Mouse (Mus musculus) lung, adult 18-20 months (tissue): ENCODE results near the gene Tas2r120.
"Not testable (repeated sequence)": the region's sequence is repeated elsewhere in the genome, so short reads cannot be mapped to it uniquely, and the experiment has no call there.

Experiments
- DNase-seq, 2 experiments: peaks; one replicate each; pipeline ENCODE4 v3.0.0; 2022; ENCODE audit warnings: mixed read lengths in 2 of 2

Tas2r120 gene

DNA sequence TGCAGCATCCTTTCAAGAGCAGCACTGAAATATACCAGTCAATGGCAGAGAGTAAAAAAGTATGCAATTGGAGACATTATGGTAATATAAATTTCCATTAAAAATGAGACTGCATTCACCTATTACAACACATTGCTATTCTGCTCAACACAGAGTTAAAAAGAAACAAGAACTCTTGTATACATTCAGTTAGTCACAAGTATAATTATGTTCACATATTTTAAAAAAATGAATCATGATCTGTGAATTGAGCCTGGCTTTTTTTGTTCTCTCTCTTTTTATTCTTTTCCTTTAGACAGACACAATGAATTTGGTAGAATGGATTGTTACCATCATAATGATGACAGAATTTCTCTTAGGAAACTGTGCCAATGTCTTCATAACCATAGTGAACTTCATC, at the start of gene Tas2r120:
TSS of gene Tas2r120 (plus strand) at position 301 of the 400 bp plus-strand sequence.
- no peak for DNase-seq

DNA sequence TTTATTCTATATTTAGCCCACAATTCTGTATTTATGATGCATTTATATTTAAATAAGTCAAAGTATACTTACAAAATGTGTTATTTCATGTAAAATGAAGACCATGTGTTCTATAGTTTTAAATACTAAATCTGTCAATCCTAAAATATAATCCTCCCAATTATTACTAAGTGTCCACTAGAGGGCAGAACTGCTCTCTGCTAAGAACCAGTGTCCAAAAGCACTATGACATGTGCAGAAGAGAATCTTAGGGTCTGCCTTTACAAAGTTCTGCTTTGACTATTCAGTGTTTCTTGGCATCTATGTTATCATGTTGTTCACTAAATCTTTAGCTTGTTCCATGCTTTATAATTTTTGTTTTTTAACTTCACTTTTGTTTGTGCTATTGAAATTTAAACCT, 7.4 kb upstream of the Tas2r120 start:
- no peak for DNase-seq

DNA sequence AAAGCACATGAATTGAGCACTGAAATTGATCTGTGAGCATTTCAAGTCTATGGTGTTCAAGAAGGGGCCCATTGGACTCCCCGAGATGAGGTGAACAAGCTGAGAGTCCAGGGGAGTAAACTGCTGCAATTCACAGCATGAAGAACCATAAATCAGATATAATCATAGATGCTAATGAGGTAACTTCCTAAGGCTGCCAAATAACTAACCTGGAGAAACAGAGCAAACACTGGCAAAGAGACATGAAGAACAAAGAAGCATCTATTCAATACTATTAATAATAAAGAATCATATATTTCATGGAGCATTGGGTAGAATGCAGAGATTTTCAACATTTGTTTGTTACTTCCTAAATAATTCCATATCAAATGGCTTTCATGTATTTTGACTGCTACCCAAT, 5.3 kb upstream of the Tas2r120 start, which contains the start of gene A630073D07Rik:
TSS of gene A630073D07Rik (minus strand) at position 101 of the 400 bp plus-strand sequence.
- no peak for DNase-seq

DNA sequence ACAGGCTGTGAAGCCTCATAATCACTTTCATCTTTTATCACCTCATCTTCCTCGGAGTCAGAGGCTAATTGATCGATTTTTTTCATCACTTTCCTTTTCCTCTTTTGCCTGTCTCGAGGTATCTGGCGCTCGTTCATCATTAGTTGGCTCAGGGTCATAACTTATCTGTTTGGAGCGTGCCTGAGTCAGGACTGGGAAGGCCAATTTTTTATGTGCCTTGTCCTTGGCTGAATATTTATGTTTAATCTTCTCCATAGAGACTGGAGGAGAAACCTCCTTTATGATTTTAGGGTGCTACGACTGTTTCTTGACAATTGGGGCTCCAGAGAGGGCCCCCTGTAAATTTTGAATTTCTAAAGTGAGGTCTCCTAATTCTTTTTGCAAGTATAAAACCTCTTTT, 34.8 kb downstream of the Tas2r120 start:
- not testable (repeated sequence) for DNase-seq

DNA sequence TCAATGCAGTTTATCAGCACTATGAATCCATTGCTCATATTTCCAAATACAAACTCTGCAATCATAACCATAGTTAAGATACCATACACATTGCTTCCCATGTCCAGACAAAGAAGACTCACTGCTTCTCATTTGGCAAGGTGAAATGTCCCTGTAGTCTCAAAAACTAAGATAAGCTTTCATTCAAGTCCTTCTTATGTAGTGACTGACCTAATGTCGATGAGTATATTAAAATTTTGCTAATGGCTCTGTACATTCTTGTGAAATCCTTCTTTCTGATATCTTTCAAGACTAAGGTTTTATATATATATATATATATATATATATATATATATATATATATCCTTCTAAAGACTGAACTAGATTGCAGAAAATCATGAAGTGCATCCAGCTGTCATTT, 44.2 kb downstream of the Tas2r120 start, which contains the start of gene Tas2r121:
TSS of gene Tas2r121 (minus strand) at position 101 of the 400 bp plus-strand sequence.
- DNase-seq = no peak
